Mouse (Mus musculus): ENCODE measurements around the gene B4galnt4. TPM values are rescaled to one million over a fixed set of nuclear protein-coding genes. Genes with fewer than 3 reads are reported as not detected.
A peak's percentile ranks its signal among the peaks of the same experiment; 100 is the strongest.

B4galnt4 gene
- total RNA-seq, 2 experiments from 2014 or later: 79.6 to 84.3 TPM

DNA sequence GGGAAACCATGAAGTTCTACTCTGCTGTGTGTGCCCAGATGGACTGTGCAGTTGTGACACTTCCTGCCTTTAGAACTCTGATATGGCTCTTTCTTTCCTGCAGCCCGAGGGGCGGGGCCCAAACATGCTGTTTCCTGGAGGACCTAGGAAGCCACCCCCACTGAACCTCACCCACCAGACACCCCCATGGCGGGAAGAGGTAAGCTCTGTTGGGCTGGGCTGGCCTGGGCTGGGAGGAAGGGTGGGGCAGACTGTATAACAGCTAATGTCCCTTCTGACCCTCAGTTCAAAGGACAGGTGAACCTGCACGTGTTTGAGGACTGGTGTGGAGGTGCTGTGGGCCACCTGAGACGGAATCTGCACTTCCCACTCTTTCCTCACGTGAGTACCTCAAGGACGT lies 3.3 kb downstream of the B4galnt4 start:
- intact Hi-C loops (cut with DNase I): no loop called here
- DNase-seq (ENCODE audit: low spot score in 2 of 2): no peak

GRCm38 (mm10) chr7:141064576-141064975 lies 3.7 kb downstream of the B4galnt4 start:
- intact Hi-C loops (cut with DNase I): no loop called here
- DNase-seq (ENCODE audit: low spot score in 2 of 2): no peak

- intact Hi-C loops (cut with DNase I): no loop called here
- DNase-seq (ENCODE audit: low spot score in 2 of 2): no peak
Measured at GRCm38 (mm10) chr7:141068351-141068750, 7.4 kb downstream of the B4galnt4 start.

GRCm38 (mm10) chr7:141070058-141070862 lies 9.4 kb downstream of the B4galnt4 start:
- intact Hi-C loops (cut with DNase I): loop anchor here (5.0 kb wide), 1 partner anchor 102 kb away; the partner anchor contains the start of gene Rnh1
- peak; percentile 81 to 87 for DNase-seq (ENCODE audit: low spot score in 2 of 2)

- peak; percentile 47 to 53 for DNase-seq (ENCODE audit: low spot score in 2 of 2)
- intact Hi-C loops (cut with DNase I): loop anchor here (5.0 kb wide), 1 partner anchor 100 kb away; the partner anchor contains the start of gene Rnh1
Measured at GRCm38 (mm10) chr7:141072017-141072745, 11.3 kb downstream of the B4galnt4 start.

- intact Hi-C loops (cut with DNase I): loop anchor here (5.0 kb wide), 1 partner anchor 99 kb away; the partner anchor contains the start of gene Rnh1
- DNase-seq (ENCODE audit: low spot score in 2 of 2): peak in 1 of 2 experiments; percentile 62
Measured at GRCm38 (mm10) chr7:141073782-141074181, 12.9 kb downstream of the B4galnt4 start.

- intact Hi-C loops (cut with DNase I): loop anchor here (5.0 kb wide), 1 partner anchor 44 kb away; the partner anchor contains the start of gene Ptdss2
- no peak for DNase-seq (ENCODE audit: low spot score in 2 of 2)
Measured at GRCm38 (mm10) chr7:141077841-141078240, 16.9 kb downstream of the B4galnt4 start, which contains the start of gene Pkp3. Gene Pkp3, plus strand, starts transcription at chr7:141078218.

GRCm38 (mm10) chr7:141078876-141079275 lies 18.0 kb downstream of the B4galnt4 start:
- DNase-seq (ENCODE audit: low spot score in 2 of 2): no peak
- intact Hi-C loops (cut with DNase I): loop anchor here (5.0 kb wide), 1 partner anchor 43 kb away; the partner anchor contains the start of gene Ptdss2

DNA sequence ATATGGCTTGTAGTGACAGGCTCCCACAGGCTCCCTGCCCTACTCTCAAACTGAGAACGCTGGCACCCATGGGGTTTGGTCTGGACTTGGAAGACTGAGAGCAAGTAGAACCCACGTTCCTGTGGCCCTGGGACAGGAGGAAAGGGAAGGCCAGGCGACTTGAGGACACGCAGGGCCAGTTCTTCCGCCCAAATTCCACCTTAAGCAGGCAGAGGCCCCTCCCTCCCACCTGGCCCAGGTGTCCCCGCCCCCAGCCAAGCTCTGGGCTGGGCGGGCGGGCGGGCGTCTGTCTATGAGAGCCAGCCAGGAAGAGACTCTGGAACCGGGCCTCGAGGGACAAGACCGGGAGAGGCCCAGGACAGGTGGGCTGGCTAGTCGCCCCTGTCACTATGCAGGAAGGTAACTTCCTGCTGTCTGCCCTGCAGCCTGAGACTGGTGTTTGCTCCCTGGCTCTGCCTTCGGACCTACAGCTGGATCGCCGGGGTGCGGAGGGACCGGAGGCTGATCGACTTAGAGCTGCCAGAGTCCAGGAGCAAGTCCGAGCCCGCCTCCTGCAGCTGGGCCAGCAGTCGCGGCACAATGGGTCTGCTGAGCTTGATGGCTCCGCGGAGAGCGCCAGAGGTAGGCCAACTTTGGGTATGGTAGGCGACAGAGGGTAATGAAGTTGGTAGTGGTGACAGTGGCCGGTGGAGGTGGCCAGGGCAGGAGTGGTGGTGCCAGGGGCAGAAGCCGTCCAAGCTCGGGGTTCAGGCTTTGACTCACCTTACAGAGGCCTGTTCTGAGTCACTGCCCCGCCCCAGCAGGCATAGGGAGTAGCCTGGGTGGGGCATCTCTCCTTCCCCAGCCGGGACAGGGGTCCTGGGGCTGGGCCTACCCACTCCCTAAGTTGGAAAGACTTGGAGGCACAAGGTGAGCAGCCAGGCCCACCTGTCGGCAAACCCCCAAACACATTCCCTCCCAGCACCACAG lies 18.9 kb downstream of the B4galnt4 start:
- DNase-seq (ENCODE audit: low spot score in 2 of 2): no peak
- intact Hi-C loops (cut with DNase I): loop anchor here (5.0 kb wide), 1 partner anchor 43 kb away; the partner anchor contains the start of gene Ptdss2

- DNase-seq (ENCODE audit: low spot score in 2 of 2): no peak
- intact Hi-C loops (cut with DNase I): no loop called here
Measured at GRCm38 (mm10) chr7:141087894-141088293, 27.0 kb downstream of the B4galnt4 start.

GRCm38 (mm10) chr7:141088473-141088872 lies 27.6 kb downstream of the B4galnt4 start:
- intact Hi-C loops (cut with DNase I): no loop called here
- DNase-seq (ENCODE audit: low spot score in 2 of 2): no peak

DNA sequence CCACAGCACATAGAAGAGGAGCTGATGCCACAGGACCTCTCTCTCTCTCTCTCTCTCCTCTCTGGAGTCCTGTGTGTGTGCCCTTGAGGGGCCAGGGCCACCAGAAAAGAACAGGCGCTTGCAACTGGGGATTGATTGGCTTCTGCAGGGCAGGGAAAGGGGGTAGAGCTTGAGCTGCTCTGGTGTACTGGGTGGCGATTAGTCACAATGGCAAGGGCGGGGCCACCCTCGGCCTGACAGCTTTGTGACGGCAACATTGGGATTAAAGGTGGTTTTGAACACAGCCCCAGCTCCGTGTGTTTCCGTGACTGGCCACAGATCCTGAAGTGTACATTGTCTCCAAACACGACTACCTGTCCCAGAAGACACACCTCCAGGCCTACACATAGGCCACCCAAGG lies 29.3 kb downstream of the B4galnt4 start:
- no peak for DNase-seq (ENCODE audit: low spot score in 2 of 2)
- intact Hi-C loops (cut with DNase I): no loop called here

GRCm38 (mm10) chr7:141092051-141092735 lies 31.3 kb downstream of the B4galnt4 start:
- intact Hi-C loops (cut with DNase I): loop anchor here (2.0 kb wide), 1 partner anchor 85 kb away; no protein-coding TSS in a partner anchor
- DNase-seq (ENCODE audit: low spot score in 2 of 2): peak; percentile 24 to 55

GRCm38 (mm10) chr7:141093950-141094349 lies 33.0 kb downstream of the B4galnt4 start:
- intact Hi-C loops (cut with DNase I): loop anchor here (2.0 kb wide), 1 partner anchor 83 kb away; no protein-coding TSS in a partner anchor
- no peak for DNase-seq (ENCODE audit: low spot score in 2 of 2)

GRCm38 (mm10) chr7:141094487-141095205 lies 33.7 kb downstream of the B4galnt4 start:
- intact Hi-C loops (cut with DNase I): no loop called here
- DNase-seq (ENCODE audit: low spot score in 2 of 2): no peak

DNA sequence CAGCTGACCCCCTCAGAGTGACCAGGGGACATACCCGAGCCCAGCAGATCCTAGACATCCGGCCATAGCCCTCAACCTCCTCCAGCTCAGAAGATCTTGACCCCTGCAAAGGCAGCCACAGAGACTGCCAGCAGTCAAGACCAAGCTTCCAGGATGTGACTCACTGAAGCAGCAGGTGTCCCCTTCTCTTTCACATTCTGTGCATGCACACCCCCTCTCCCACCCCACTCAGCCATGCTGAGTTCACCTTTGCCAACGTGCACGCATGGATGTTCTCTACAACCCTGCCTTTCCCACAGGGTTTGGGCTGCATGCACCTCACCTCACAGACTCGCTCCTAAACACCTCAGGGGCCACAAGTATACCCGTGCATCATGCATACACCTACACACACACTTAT lies 35.1 kb downstream of the B4galnt4 start:
- intact Hi-C loops (cut with DNase I): no loop called here
- DNase-seq (ENCODE audit: low spot score in 2 of 2): no peak

GRCm38 (mm10) chr7:141096649-141097056 lies 35.7 kb downstream of the B4galnt4 start:
- intact Hi-C loops (cut with DNase I): no loop called here
- no peak for DNase-seq (ENCODE audit: low spot score in 2 of 2)

- intact Hi-C loops (cut with DNase I): no loop called here
- no peak for DNase-seq (ENCODE audit: low spot score in 2 of 2)
Measured at GRCm38 (mm10) chr7:141097177-141097576, 36.3 kb downstream of the B4galnt4 start.

Data from left cerebral cortex, postnatal 25 days (tissue).